Mouse (Mus musculus) gastrocnemius, postnatal 10 days (tissue): ENCODE measurements around the gene Psmd11. TPM values are rescaled to one million over a fixed set of nuclear protein-coding genes. Genes with fewer than 3 reads are reported as not detected.
A peak's percentile ranks its signal among the peaks of the same experiment; 100 is the strongest.

Experiments
- DNase-seq: peaks from one replicate; pipeline ENCODE4 v3.0.0; 2021; ENCODE audit warnings: mixed read lengths
- total RNA-seq, 2 experiments: library from RNA; stranded (reverse); gene quantifications; 2 replicates each; pipeline ENCODE4 v1.2.3; 2021

The Psmd11 gene
- total RNA-seq, 2 experiments from 2014 or later: 121 to 126 TPM

GRCm38 (mm10) chr11:80481409-80482050 is 53.1 kb downstream of the Psmd11 start:
- no peak for DNase-seq

- no peak for DNase-seq
Observed at GRCm38 (mm10) chr11:80482347-80482746, 53.9 kb downstream of the Psmd11 start.

DNA sequence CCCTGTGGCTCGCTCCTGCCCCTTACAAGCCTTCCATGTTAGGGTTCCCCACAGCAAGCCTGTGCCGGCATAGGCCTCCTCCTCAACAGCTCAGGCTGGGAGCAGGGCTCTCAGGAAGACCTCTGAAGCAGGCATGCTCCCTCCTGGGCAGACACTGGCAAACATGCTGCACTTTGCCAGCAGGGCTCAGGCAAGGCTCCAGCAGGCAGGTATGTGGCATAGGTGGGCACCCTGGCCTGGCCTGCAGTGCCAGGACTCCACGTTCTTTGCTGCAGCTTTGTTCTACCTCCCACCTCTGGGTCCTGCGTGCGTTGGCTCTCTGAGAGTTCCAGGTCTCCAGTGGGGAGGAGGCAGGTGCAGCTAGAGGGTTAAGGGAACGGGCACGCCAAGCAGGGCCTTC is 54.5 kb downstream of the Psmd11 start:
- DNase-seq: no peak

DNA sequence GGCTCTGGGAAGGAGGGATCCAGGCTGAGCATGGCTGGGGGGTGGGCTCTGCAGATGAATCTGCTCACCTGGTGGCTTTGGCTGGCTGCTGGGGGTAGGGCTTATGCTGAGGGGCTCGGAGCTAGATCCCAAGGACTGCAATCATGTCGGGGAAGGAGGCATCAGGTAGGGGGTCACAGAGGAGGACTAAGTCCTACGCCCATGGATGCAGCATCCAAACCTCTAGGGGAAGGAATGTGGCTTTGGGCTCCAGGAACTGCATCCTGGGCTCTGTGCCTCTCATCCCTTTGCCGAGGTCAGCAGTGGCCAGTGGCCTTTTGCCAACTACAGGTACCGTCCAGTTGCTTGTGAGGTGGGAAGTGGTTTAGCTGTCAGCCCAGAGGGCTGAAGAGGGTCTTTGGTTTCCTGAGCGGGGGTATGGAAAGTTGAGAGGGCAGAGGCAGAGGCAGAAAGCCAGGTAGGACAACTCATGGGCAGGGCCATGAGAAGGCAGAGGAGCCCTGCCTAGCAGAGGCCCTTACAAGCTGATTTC is 55.2 kb downstream of the Psmd11 start:
- DNase-seq: no peak

DNA sequence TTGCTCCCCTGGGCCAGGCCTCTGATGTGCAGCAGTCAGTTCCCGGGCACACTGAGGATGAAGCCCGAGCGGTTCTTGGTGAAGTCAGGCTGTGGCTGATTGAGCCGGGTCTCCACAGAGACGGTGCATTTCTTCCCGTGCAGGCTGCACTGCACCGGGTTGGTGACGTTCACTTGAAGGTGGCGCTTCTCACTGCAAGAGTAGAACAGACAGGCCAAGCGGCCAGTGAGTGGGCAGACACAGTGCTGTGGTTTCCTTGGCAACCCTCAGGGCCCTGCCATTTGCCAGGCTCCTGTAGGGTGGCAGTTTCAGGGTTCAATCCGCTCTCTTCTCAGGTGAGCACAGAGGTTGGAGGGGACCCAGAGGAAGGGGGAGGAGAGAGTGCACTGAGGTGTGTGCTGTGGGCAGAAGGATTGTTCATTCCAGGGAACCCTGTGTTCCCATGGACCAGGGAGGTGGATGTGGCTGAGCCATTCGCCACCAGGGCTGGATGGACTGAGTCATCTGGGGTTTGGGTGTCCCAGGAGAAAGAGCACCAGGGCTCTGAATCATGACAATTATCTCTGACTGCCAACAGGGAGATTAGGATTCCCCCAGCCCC is 55.9 kb downstream of the Psmd11 start:
- DNase-seq: no peak

DNA sequence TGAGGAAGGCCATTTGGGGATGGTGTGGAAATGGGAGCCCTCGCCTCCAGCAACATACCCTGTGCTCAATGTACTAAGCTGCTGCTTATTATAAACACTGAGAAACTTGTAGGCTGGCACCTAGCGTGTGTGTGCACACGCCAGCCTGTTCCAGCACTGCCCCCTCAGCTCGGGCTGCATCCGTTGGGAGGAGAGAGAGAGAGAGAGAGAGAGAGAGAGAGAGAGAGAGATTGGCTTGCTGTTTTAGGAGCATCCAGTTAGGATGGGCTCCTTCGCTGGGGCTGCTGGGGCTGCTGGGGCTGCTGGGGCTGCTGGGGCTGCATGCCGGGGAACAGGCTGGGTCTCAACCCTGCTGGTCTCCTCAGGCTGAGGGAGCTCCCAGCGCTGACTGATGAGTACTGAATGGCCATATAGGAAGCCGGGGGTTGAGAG is 56.7 kb downstream of the Psmd11 start:
- DNase-seq: no peak

- DNase-seq: no peak
Observed at GRCm38 (mm10) chr11:80485622-80486206, 57.3 kb downstream of the Psmd11 start.

- DNase-seq: no peak
Observed at GRCm38 (mm10) chr11:80487904-80488587, 59.6 kb downstream of the Psmd11 start.

DNA sequence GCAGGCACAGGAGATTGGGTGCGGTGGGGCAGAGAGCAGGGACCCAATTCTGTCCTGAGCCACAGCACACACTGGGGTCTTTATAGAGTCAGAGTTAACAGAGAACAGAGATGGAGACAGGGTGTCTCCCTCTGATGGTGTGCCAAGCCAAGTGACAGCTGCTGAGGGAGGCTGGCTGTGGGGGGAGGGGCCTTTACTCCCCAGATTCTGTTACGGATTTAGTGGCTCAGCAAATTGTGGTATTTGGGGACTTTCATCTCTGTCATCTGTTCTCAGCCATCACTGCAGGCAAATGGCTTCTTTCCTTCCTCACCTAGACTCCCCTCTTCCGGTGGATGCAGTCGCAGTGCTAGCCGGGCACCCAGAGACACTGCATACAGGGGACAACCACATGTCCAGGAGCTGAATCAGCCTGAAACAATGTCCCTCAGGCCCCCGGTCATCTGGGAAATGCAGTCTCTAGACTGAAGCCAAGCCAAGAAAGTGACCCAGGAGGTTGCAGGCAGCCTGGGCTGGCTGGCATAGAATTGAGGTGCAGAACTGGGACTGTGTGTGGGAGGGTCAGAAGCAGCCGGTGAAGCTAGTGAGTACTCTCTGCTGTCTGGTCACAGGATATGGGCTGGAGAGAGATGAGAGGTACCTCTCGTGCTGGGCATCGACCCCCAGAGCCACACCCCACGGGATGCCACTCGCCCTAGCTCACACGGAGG is 60.9 kb downstream of the Psmd11 start:
- peak; percentile 45 for DNase-seq

DNA sequence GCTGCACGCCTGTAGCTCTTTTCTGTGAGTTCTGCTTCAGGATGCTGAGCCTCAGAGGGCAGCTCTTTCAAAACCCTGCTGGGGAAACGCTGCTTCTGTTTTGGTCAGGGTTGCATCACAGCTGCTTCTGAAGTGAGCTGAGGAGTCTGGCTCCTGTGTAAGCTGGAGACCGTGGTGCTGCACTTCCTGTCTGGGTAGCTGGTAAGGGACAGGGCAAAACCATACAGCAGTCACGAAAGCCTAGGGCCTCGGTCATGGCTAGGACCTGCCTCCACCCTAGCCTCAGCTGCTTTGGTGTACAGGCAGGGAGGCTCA is 61.4 kb downstream of the Psmd11 start:
- no peak for DNase-seq

DNA sequence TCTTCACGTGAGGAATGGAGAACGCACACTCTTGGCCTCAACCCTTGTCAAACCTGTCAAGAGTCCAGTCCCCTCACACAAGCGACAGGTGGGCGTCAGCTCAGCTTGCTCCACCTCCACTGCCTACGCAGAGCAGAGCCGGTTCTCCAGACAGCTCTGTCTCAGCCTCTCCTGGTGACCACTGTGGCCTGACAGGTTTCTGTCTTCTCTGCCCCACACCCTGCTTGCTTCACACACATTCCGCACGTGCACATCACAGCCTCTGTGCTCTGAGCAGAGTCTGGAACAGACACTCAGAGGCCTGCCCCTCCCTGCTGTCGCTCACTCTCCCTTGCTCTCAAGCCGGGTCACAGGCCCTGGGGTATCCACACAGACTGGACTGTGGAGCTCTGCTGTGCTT is 62.4 kb downstream of the Psmd11 start:
- DNase-seq: no peak

- no peak for DNase-seq
Observed at GRCm38 (mm10) chr11:80493186-80493585, 64.8 kb downstream of the Psmd11 start.

DNA sequence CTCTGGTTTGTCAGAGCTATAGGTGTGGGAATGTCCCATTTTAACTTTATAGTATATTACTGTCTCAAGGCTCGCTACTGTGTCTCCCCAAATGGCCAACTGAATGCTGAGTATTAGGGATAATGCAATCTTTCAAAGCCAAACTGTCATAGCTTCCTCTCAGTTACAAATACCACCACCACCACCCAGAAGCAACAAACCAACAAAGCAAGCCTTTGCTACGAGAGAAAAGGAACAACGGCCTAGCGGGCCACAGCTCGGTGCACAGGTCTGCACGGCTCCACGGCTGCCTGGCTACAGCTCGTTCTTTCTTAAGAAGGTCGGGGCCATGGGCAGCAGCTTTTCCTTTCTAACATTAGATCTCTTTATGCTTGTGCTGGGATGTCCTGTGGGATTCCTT is 66.4 kb downstream of the Psmd11 start:
- DNase-seq: no peak

- DNase-seq: no peak
Observed at GRCm38 (mm10) chr11:80495972-80496371, 67.6 kb downstream of the Psmd11 start.

DNA sequence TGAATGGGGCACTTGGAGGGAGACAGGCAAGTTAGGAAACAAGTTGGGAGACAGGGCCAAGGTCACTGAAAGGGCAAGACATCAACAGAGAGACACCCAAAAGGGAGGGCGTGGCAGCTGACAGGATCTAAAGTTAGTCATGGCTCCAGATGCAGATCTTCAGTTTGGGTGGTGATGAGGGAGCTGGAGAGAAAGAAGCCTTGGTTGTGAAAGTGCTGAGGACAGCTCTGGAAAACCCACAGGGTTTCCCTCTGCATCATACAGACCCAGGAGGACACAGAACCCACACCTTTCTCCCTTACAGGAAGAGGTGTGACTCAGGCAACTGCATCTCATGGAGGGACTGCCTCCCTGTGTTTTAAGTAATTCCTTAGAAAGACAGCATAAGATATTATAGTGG is 68.2 kb downstream of the Psmd11 start:
- DNase-seq: no peak

DNA sequence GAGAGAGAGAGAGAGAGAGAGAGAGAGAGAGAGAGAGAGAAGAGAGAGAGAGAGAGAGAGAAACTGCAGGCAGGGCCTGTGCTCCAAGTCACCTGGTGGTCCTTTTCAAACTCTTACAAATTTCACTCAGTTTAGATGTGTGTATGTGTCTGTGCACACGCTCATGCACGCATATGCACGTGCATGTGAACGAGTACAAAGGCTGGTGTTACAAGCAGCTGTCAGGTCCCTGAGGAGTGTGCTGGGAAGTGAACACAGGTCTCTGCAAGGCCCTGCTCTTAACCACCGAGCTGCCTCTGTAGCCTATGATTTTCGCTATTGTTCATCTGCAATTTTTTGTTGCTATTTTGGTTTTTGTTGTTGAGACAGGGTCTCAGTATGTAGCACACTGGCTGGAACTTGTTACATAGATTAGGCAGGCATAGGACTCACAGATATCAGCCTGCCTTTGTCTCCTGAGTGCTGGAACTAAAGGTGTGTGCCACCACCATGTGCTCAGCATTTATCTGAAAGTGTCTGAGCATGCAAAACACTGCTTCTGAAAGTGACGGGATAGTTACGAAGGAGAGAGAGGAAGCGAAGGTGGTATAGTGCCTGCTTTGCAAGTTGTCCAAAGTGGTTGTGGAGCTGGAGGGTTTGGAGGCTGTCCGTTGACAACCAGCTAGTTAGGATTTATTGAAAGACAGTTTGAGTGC is 69.0 kb downstream of the Psmd11 start:
- no peak for DNase-seq

- DNase-seq: no peak
Observed at GRCm38 (mm10) chr11:80498328-80499070, 70.1 kb downstream of the Psmd11 start.

GRCm38 (mm10) chr11:80499550-80499952 is 71.1 kb downstream of the Psmd11 start:
- no peak for DNase-seq

DNA sequence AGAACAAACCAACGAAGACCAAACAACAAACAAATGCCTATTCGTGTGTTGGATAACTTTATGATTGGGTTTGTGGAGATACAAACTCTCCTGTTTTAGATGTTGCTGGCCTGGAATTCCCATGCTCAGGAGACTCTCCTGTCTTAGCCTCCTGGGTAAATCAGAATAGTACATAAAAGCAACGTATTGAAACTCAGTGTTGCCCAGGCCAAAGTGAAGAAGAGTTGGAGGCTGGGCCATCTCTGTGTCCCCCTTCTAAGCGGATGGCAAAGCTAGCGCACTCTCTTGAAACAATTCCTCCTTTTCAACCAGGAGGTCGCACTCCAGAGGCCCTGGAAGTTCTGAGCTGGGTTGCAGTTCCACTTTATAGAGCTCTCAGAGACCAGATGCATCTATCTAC is 74.9 kb downstream of the Psmd11 start:
- DNase-seq: no peak

GRCm38 (mm10) chr11:80503726-80504452 is 75.5 kb downstream of the Psmd11 start:
- no peak for DNase-seq
